Mouse (Mus musculus): ENCODE measurements at regions not wholly inside any gene's neighbourhood (a gene's known extent, or its start where the extent isn't known, plus 50 kb on each side); places are given as distances from the start of the nearest gene placed in this dataset.

GRCm38 (mm10) chr6:100096393-100097125, 190.7 kb downstream of the Rybp start:
- no peak for DNase-seq (ENCODE audit: low spot score)

DNA sequence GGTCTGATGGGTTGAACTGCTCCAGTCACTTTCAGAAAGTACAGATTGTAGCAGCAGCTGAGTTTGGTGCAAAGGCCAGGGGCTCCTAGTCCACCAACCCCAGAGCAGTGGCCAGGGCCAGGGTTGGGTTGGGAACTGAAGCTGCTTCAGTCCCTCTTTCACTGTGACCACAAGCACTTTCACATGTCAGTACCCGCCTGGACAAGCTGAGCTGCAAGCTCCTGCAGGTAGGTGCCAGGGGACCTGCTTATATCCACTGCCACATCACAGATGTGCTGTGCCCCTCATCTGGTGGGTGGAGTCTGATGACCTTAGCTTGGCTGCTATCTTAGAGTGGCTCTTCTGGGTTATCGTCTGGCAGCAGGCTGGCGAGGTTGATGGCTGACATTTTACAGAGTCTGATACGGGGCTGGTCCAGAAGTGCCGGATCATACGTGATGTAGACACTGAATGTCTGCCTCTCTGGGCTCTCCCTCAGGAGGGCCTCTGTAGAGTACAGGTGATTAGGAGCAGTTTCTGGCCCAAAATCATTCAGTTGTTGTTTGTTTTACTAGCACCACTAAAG, 192.6 kb downstream of the Rybp start:
- no peak for DNase-seq (ENCODE audit: low spot score)

GRCm38 (mm10) chr6:100092870-100093269, 194.4 kb downstream of the Rybp start:
- DNase-seq (ENCODE audit: low spot score) = no peak

GRCm38 (mm10) chr6:100091815-100092214, 195.5 kb downstream of the Rybp start:
- DNase-seq (ENCODE audit: low spot score) = no peak

GRCm38 (mm10) chr6:100088576-100088975, 198.7 kb downstream of the Rybp start:
- no peak for DNase-seq (ENCODE audit: low spot score)

DNA sequence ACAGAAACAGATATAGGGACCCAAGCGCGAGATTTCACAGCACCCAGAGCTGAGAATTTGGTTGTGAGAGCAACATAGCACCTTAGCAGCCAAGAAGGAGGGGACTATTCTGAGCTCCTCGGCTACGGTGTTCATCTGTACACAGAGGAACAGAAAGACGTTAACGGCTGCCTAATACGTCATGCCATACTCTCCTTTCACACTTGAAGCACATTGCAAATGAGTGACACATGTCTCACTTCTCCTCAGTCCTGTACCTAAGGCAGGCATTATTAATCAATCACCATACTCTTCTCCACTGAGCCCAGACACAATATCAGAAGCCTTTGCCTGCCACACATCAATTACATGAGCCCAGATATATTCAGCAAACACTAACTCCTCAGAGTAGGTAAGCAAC, 200.5 kb downstream of the Rybp start:
- no peak for DNase-seq (ENCODE audit: low spot score)

- DNase-seq (ENCODE audit: low spot score) = no peak
Observed at GRCm38 (mm10) chr6:100085981-100086380, 201.3 kb downstream of the Rybp start.

DNA sequence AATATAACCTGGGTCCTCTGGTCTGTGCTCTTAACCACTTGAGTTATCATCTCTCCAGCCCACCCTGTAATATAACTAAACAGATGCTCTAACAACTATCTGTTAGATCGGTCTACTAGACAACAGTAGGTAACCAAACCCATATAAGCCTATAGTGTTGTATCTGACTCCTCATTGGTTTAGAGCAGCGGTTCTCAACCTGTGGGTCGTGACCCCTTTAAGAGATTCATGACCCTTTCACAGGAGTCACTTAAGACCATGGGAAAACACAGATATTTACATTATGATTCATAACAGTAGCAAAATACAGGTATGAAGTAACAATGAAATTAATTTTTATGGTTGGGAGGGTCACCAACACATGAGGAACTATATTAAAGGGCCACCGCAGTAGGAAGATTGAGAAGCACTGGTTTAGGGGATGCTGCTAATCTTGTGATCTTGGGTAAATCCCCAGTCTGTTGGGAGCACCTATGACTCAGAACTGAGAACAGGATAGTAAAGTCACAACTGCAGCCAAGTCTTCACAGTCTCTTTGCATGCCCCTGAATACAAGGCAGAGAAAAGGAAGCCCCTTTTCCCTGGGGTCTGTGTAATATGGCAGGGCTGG, 203.3 kb downstream of the Rybp start:
- no peak for DNase-seq (ENCODE audit: low spot score)

DNA sequence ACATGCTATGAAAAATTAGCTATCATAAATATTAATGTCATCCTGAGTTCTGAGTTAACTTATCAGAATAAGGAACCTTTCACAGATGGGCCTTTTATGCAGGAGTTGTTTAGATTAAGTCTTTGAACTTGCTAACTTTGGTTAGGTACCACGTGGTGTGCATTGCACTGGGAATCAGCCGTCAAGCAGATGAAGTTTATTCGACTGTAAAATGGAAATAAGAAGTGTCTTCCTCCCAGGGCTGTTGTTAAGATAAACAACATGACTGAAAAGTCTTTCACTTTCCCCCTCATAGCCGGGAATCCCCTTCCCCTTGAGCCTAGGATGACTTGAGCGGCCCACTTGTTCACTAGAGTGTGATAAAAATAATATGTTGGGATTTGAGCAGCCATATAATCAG, 204.2 kb downstream of the Rybp start:
- DNase-seq (ENCODE audit: low spot score) = no peak

GRCm38 (mm10) chr6:100074672-100075335, 212.5 kb downstream of the Rybp start:
- peak; percentile 8 for DNase-seq (ENCODE audit: low spot score)

GRCm38 (mm10) chr6:100072261-100072968, 214.9 kb downstream of the Rybp start:
- DNase-seq (ENCODE audit: low spot score) = no peak

DNA sequence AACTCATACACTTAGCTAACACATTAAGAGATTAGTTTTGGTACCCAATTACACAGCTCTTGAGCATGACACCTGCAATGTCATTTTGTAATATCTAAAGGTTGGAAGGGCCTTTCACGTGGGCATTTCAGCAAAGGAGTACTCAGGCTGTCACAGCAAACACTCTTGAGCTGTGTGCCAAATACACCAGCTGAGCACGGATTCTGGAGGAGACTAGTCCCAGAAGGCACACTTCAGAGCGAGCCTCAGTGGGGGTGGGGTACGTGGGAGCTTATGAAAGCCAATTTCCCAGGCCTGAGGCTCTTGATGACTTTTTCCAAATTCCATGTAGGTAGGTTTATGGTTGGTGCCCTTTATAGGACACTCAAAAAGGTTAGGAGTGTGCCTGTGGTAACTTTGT, 218.1 kb downstream of the Rybp start:
- no peak for DNase-seq (ENCODE audit: low spot score)

DNA sequence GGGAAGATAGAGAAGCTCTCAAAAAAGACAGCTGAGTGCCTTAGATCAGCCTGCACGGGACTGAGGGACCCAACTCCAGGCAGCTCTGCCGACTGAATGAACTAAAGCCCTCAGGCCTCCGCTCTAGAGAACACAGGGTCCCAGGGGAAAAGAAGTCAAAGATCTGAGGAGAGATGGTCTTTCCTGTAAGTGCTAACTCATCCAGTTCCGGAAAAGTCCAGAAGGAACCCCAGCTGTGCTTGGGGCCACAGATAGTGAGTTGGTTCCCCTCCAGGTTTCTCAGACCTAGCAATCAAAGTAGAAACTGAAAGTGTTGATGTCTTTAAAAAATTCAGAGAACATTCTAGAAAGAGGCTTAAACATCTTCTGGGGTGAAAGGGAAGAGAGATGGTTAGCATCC, 220.0 kb downstream of the Rybp start:
- DNase-seq (ENCODE audit: low spot score) = no peak

DNA sequence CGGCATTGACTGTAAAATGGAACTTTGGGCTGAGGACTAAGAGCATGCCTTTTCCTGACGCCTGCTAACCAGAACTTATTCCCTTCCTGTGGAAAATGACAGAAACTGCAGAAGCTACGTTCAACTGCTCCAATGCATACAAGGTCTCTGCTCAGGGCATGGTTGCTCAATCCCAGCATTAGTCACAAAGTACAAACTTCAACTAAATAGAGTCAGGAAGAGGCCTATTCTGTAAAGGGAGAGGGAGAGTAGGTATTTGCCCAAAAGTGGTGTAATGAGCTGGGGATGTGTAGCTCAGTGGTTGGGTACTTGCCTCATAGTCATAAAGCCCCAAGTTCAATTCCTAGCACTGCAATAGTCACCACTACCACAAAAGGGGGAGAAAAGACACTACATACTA, 221.7 kb downstream of the Rybp start:
- no peak for DNase-seq (ENCODE audit: low spot score)

- DNase-seq (ENCODE audit: low spot score) = no peak
Observed at GRCm38 (mm10) chr6:100062961-100063360, 224.3 kb downstream of the Rybp start.

- DNase-seq (ENCODE audit: low spot score) = peak; percentile 37
Observed at GRCm38 (mm10) chr6:100059803-100060202, 227.5 kb downstream of the Rybp start.

GRCm38 (mm10) chr6:100055980-100056379, 231.3 kb downstream of the Rybp start:
- DNase-seq (ENCODE audit: low spot score) = no peak

GRCm38 (mm10) chr6:100052955-100053795, 234.1 kb downstream of the Rybp start:
- no peak for DNase-seq (ENCODE audit: low spot score)

DNA sequence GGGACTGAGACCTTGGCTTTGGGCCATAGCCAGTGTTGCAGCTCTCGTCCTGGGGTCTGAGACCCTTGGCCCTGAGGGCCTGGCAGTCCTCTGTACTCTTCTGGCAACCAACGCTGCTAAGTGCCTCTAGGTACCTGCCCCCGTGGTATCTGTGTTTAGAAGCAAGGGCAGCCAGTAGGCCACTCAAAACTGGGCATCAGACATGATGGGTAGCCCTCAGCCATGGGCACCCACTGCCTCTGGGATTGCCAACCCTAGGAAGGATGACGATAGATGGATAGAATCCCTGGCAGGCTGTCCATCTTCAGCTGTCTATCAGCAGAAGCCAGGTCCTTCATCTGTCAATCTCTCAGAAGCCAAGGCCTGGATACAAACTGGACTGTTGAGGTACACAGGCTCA, 234.9 kb downstream of the Rybp start:
- no peak for DNase-seq (ENCODE audit: low spot score)

DNA sequence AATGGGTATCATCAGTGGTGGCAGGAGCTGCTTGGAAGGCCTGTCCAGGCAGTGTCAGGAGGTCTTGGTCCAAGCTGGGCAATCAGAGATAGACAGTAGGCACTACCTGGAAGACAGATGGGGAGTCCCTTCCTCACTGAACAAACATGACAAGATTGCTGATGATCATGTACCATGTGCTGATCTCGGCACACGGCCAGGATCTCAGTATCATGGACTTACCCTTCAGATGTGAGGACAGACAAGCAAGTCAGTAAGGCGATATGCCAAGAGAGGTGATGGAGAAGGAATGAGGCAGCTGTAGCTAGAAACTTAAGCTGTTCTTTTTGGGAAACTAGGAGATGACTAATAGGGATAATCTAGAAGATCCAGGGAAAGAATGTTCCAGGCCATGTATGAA, 238.2 kb downstream of the Rybp start:
- no peak for DNase-seq (ENCODE audit: low spot score)

- DNase-seq (ENCODE audit: low spot score) = no peak
Observed at GRCm38 (mm10) chr6:100046186-100046990, 240.9 kb downstream of the Rybp start.
